Mouse (Mus musculus) C2C12 (cell line): ENCODE measurements around the gene Zfp846. TPM values are rescaled to one million over a fixed set of nuclear protein-coding genes. Genes with fewer than 3 reads are reported as not detected.

Experiments
- H3K27me3 ChIP-seq: one replicate; pipeline ENCODE4 v1.6.1; 2011; ENCODE audit not compliant: control insufficient read depth, insufficient read depth, insufficient read length
- H3K36me3 ChIP-seq: one replicate; pipeline ENCODE4 v1.6.1; 2011; ENCODE audit not compliant: control insufficient read depth, insufficient read depth
- H3K4me3 ChIP-seq: one replicate; pipeline ENCODE4 v1.5.1; 2011; ENCODE audit warnings: mild to moderate bottlenecking, control low read depth; ENCODE audit not compliant: poor library complexity, insufficient read depth, severe bottlenecking
- H3K79me2 ChIP-seq: one replicate; pipeline ENCODE4 v1.6.1; 2011; ENCODE audit not compliant: control insufficient read depth, insufficient read depth
- H3K79me3 ChIP-seq: one replicate; pipeline ENCODE4 v1.6.1; 2011; ENCODE audit warnings: low read depth, control low read depth
- H3ac ChIP-seq: one replicate; pipeline ENCODE3; 2011; ENCODE audit warnings: low read depth; ENCODE audit not compliant: control insufficient read depth, insufficient read length
- CEBPB ChIP-seq: IDR thresholded peaks from one replicate; pipeline ENCODE4 v1.6.1; 2011; ENCODE audit warnings: low read depth, mild to moderate bottlenecking, control low read depth, moderate library complexity
- CTCF ChIP-seq: IDR thresholded peaks from one replicate; pipeline ENCODE4 v1.5.1; 2011; ENCODE audit not compliant: control insufficient read depth, insufficient read depth, insufficient read length
- FOSL1 ChIP-seq: IDR thresholded peaks from one replicate; pipeline ENCODE4 v1.8.0; 2011; ENCODE audit warnings: mild to moderate bottlenecking, low read length; ENCODE audit not compliant: poor library complexity, insufficient read depth, severe bottlenecking
- MAX ChIP-seq: IDR thresholded peaks from one replicate; pipeline ENCODE4 v1.6.1; 2011; ENCODE audit warnings: mild to moderate bottlenecking, control low read depth
- MYOD1 ChIP-seq: IDR thresholded peaks from one replicate; pipeline ENCODE4 v1.6.1; 2011; ENCODE audit warnings: low read depth; ENCODE audit not compliant: control insufficient read depth, insufficient read length
- MYOG ChIP-seq: IDR thresholded peaks from one replicate; pipeline ENCODE4 v1.6.1; 2011; ENCODE audit not compliant: control insufficient read depth, insufficient read length; ENCODE audit errors: extremely low read depth
- USF1 ChIP-seq: IDR thresholded peaks from one replicate; pipeline ENCODE4 v1.6.1; 2011; ENCODE audit warnings: low read depth, mild to moderate bottlenecking, control low read depth, moderate library complexity
- polyA plus RNA-seq: library from polyadenylated mRNA; unstranded; fragments of >200 nt; fragmentation: generic; extraction: Trizol; gene quantifications from one replicate; pipeline ENCODE4 v1.2.1, GENCODE M21; 2012; ENCODE audit warnings: missing spikeins

Gene Zfp846
- polyA plus RNA-seq, 1 experiment = 2.7 TPM

GRCm38 (mm10) chr9:20644360-20645081, 63.4 kb downstream of the Zfp846 start, which contains the start of gene Fbxl12:
TSS of gene Fbxl12 (minus strand) at chr9:20644767.
- H3K79me2 ChIP-seq = peaks cover 69% of the 10 kb centered on the region
- no peak for TF ChIP-seq MYOD1
- TF ChIP-seq MAX = no peak
- no peak for TF ChIP-seq CTCF
- no peak for TF ChIP-seq FOSL1
- no peak for TF ChIP-seq MYOG
- TF ChIP-seq CEBPB = no peak
- TF ChIP-seq USF1 = no peak
- H3ac ChIP-seq = peak within 1 kb of the TSS; percentile 75
- H3K36me3 ChIP-seq = peaks cover 10% of the 10 kb centered on the region
- peaks cover 43% of the 10 kb centered on the region for H3K79me3 ChIP-seq
- peak within 1 kb of the TSS; percentile 95 for H3K4me3 ChIP-seq
- H3K27me3 ChIP-seq = no peaks in the 10 kb centered on the region

GRCm38 (mm10) chr9:20645121-20645520, 64.0 kb downstream of the Zfp846 start:
- peak overlapping the region; percentile 75 for H3ac ChIP-seq
- peak overlapping the region; percentile 95 for H3K4me3 ChIP-seq
- no peak for TF ChIP-seq CEBPB
- TF ChIP-seq MYOG = no peak
- TF ChIP-seq USF1 = no peak
- no peak for TF ChIP-seq MYOD1
- TF ChIP-seq FOSL1 = no peak
- TF ChIP-seq MAX = no peak
- TF ChIP-seq CTCF = no peak
- no peaks in the 10 kb centered on the region for H3K27me3 ChIP-seq
- peaks cover 37% of the 10 kb centered on the region for H3K79me3 ChIP-seq
- peaks cover 63% of the 10 kb centered on the region for H3K79me2 ChIP-seq
- H3K36me3 ChIP-seq = peaks cover 10% of the 10 kb centered on the region

GRCm38 (mm10) chr9:20651602-20652259, 70.6 kb downstream of the Zfp846 start, which contains the start of gene Pin1:
TSS of gene Pin1 (plus strand) at chr9:20652095.
- H3K36me3 ChIP-seq = peaks cover 39% of the 10 kb centered on the region

GRCm38 (mm10) chr9:20652260-20652658, 71.2 kb downstream of the Zfp846 start:
- peak overlapping the region; percentile 75 for H3K4me3 ChIP-seq
- H3K27me3 ChIP-seq = no peaks in the 10 kb centered on the region
- H3K79me2 ChIP-seq = peaks cover 54% of the 10 kb centered on the region
- TF ChIP-seq MYOG = no peak
- no peak for TF ChIP-seq CTCF
- no peak for TF ChIP-seq FOSL1
- no peak for TF ChIP-seq CEBPB
- TF ChIP-seq MYOD1 = no peak
- no peak for TF ChIP-seq MAX
- H3ac ChIP-seq = peak overlapping the region; percentile 88
- peaks cover 42% of the 10 kb centered on the region for H3K36me3 ChIP-seq
- H3K79me3 ChIP-seq = peaks cover 42% of the 10 kb centered on the region

More at GRCm38 (mm10) chr9:20651602-20652259, 70.6 kb downstream of the Zfp846 start, which contains the start of gene Pin1:
- Histone ChIP-seq H3K79me3 (peaks cover 37% of the 10 kb centered on the region), H3ac (peak within 1 kb of the TSS; percentile 88), H3K79me2 (peaks cover 50% of the 10 kb centered on the region), H3K4me3 (peak within 1 kb of the TSS; percentile 75), H3K27me3 (no peaks in the 10 kb centered on the region)
- TF ChIP-seq USF1 (no peak), MAX (no peak), CEBPB (no peak), MYOD1 (no peak), MYOG (no peak), CTCF (no peak), FOSL1 (no peak)

GRCm38 (mm10) chr9:20653859-20654258, 72.8 kb downstream of the Zfp846 start:
- TF ChIP-seq CEBPB (no peak), USF1 (no peak), MYOG (no peak), FOSL1 (no peak), CTCF (no peak), MYOD1 (no peak), MAX (no peak)
- Histone ChIP-seq H3K27me3 (no peaks in the 10 kb centered on the region), H3K79me2 (peaks cover 68% of the 10 kb centered on the region), H3K36me3 (peaks cover 54% of the 10 kb centered on the region), H3ac (no peak overlapping the region), H3K79me3 (peaks cover 54% of the 10 kb centered on the region), H3K4me3 (no peak overlapping the region)

Other genes with a start within 250 kb of the Zfp846 start
- not detected for gene Olfr18, start 245.2 kb upstream of the Zfp846 start, polyA plus RNA-seq
- gene Zfp560, start 196.1 kb upstream of the Zfp846 start, polyA plus RNA-seq = 17.5 TPM
- 1.9 TPM for gene Zfp26, start 121.1 kb upstream of the Zfp846 start, polyA plus RNA-seq
- 5.1 TPM for gene Zfp426, start 88.5 kb upstream of the Zfp846 start, polyA plus RNA-seq
- gene Zfp266, start 59.9 kb upstream of the Zfp846 start, polyA plus RNA-seq = 7.5 TPM
- gene Ubl5, start 61.6 kb downstream of the Zfp846 start, polyA plus RNA-seq = 566 TPM
- 7.9 TPM for gene Fbxl12, start 63.5 kb downstream of the Zfp846 start, polyA plus RNA-seq
- gene Pin1, start 70.8 kb downstream of the Zfp846 start, polyA plus RNA-seq = 55.5 TPM
- gene Olfm2, start 165.1 kb downstream of the Zfp846 start, polyA plus RNA-seq = 0.09 TPM
- gene Col5a3, start 233.8 kb downstream of the Zfp846 start, polyA plus RNA-seq = 1.3 TPM
- not detected for gene Rdh8, start 237.2 kb downstream of the Zfp846 start, polyA plus RNA-seq